Mouse (Mus musculus): ENCODE data around the gene Klk10. TPM values are rescaled to one million over a fixed set of nuclear protein-coding genes. Genes with fewer than 3 reads are reported as not detected.
A peak's percentile ranks its signal among the peaks of the same experiment; 100 is the strongest.

The Klk10 gene
- polyA plus RNA-seq, 1 experiment from 2014 or later, result 0.58 TPM

DNA sequence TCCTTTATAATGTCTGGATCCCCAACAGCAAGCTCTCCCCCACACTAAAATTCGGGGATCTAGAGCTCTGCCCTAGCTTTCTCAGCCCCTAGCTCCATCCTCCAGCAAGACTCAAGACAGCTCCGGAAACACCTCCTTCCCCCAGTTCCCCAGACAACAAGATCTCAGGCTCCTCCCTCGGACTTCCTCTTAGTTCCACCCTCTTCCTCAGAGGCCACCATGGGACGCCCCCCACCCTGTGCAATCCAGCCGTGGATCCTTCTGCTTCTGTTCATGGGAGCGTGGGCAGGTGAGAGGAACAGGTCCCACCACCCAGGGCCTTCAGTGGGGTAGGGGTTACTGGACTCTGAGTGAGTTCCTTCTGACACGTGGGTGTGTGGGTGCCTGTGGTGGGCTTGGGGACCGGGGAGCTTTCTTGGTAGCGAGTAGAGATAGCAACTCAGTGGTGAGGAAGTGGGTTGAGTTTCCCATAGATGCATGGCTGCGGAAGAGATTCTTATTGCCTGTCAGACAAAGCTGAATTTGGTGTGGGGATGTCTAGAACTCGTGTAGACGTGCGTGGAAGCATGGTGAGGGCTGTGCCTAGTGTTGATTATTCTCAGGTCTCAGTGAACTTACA, 17.1 kb downstream of the Klk10 start:
- ATAC-seq (replicated peaks; ENCODE audit: low FRiP score), result peak; percentile 63
- Histone ChIP-seq H3K36me3 (no peaks in the 10 kb centered on the region), H3K9me3 (replicated peaks) (no peaks in the 10 kb centered on the region), H3K9ac (peak overlapping the region; percentile 46), H3K27me3 (peaks cover 15% of the 10 kb centered on the region), H3K4me1 (peaks cover 23% of the 10 kb centered on the region), H3K4me3 (replicated peaks) (peak overlapping the region; percentile 60), H3K27ac (no peak overlapping the region), H3K4me2 (peak overlapping the region; percentile 90)
- 38% methylated on average over 13 of the region's 13 CpGs for WGBS

DNA sequence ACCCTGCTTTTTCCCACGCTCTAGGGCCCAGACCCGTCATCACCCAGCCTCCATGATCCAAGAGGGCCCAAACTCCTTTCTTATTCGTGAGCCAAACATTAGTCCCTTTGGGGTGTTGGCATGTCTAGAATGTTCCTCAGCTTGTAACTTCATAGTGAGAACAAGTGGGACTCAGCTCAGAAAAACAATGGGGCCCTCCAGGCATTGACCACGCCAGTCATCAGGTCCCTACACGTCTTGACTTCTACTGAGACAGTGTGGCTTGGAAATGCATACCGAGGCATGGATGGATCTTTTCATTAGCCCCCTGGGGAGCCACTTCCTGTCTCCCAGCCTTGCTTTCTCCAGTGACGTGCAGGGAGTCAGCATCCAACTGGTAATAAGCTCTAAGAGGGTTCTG, 19.0 kb downstream of the Klk10 start:
- peaks cover 15% of the 10 kb centered on the region for H3K27me3 ChIP-seq
- no peaks in the 10 kb centered on the region for H3K9me3 ChIP-seq (replicated peaks)
- WGBS, result 77% methylated on average over 7 of the region's 7 CpGs
- H3K4me3 ChIP-seq (replicated peaks), result no peak overlapping the region
- no peaks in the 10 kb centered on the region for H3K36me3 ChIP-seq
- peaks cover 23% of the 10 kb centered on the region for H3K4me1 ChIP-seq
- ATAC-seq (replicated peaks; ENCODE audit: low FRiP score), result no peak
- no peak overlapping the region for H3K4me2 ChIP-seq
- no peak overlapping the region for H3K9ac ChIP-seq
- H3K27ac ChIP-seq, result no peak overlapping the region

- 47% methylated on average over 5 of the region's 5 CpGs for WGBS
- no peak within 1 kb of the TSS for H3K27ac ChIP-seq
- no peak for ATAC-seq (replicated peaks; ENCODE audit: low FRiP score)
Observed at GRCm38 (mm10) chr7:43810994-43811393, 30.2 kb downstream of the Klk10 start, which contains the start of gene Klk7. Klk7 (plus strand) TSS chr7:43811294.

GRCm38 (mm10) chr7:43815211-43815610, 34.4 kb downstream of the Klk10 start:
- H3K27me3 ChIP-seq, result no peaks in the 10 kb centered on the region
- H3K9ac ChIP-seq, result no peak overlapping the region
- H3K27ac ChIP-seq, result no peak overlapping the region
- H3K36me3 ChIP-seq, result no peaks in the 10 kb centered on the region
- H3K4me2 ChIP-seq, result no peak overlapping the region
- H3K9me3 ChIP-seq (replicated peaks), result no peaks in the 10 kb centered on the region
- no peak for ATAC-seq (replicated peaks; ENCODE audit: low FRiP score)
- WGBS, result 89% methylated on average over 7 of the region's 7 CpGs
- H3K4me1 ChIP-seq, result no peaks in the 10 kb centered on the region
- H3K4me3 ChIP-seq (replicated peaks), result no peak overlapping the region

More at GRCm38 (mm10) chr7:43810994-43811393, 30.2 kb downstream of the Klk10 start, which contains the start of gene Klk7:
- no peaks in the 10 kb centered on the region for H3K27me3 ChIP-seq
- no peak within 1 kb of the TSS for H3K4me3 ChIP-seq (replicated peaks)
- H3K36me3 ChIP-seq, result no peaks in the 10 kb centered on the region
- no peak within 1 kb of the TSS for H3K9ac ChIP-seq
- no peak within 1 kb of the TSS for H3K4me2 ChIP-seq
- H3K9me3 ChIP-seq (replicated peaks), result no peaks in the 10 kb centered on the region
- H3K4me1 ChIP-seq, result no peaks in the 10 kb centered on the region

DNA sequence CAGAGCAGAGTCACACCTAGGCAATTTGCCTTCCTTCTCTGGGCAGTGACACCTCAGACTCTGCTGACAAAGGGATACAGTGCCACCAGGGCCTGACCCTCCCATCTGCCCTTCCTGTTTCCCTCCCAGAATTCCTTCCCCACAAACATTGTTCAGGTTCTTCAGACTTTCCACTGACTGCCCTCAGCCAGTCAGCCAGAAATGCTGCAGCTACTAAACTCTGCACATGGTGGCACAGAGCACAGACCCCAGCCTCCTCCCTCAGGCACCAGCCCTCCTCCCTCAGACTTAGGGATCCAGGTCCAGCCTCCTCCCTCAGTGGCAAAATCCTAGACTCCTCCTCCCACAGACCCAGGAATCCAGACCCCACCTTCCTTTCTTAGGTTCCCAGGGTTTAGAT, 35.9 kb downstream of the Klk10 start:
- Histone ChIP-seq H3K27me3 (no peaks in the 10 kb centered on the region), H3K4me3 (replicated peaks) (no peak overlapping the region), H3K27ac (no peak overlapping the region), H3K9ac (no peak overlapping the region), H3K36me3 (no peaks in the 10 kb centered on the region), H3K4me2 (no peak overlapping the region), H3K4me1 (no peaks in the 10 kb centered on the region), H3K9me3 (replicated peaks) (no peaks in the 10 kb centered on the region)
- peak; percentile 54 for ATAC-seq (replicated peaks; ENCODE audit: low FRiP score)

DNA sequence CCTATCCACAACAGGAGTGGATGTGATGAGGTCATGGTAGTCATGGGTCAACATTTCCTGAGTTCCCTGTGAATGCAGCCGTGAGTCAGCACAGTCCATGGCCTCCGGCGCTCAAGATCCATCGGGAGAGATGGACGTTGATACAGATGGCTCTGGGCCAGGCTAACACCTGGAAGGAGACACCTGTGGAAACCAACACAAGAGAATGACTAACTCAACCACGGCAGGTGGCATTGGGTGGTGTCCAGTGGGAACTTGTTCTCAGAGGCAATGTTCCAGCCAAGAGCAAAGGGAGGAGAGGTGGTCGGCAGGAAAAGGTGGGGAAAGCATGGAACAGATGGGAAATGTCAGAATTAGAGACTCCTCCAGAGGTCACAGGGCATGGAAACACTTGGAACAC, 40.7 kb downstream of the Klk10 start:
- no peak overlapping the region for H3K4me3 ChIP-seq (replicated peaks)
- H3K36me3 ChIP-seq, result no peaks in the 10 kb centered on the region

DNA sequence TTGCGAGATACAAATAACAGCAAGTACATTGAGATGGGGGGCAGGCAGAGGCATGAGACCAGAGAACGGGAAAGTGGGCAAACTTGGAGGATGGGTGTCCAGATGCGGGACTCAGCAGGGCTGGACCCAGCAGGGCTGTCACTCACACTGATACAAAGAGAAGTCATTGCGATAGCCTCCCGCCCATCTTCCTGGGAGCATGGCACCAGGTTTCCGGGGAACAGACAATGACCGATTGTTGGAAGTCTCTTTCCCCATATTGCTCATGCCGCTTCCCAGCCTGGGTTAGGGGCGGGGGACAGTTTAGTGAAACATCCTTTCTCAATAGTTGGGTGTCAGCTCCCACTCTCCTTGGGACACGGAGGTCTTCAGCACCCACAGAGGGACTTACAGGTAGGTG, 43.4 kb downstream of the Klk10 start, which contains the start of gene Klk6:
Gene Klk6 (plus strand): TSS at position 301 of the 400 bp plus-strand sequence.
- Histone ChIP-seq H3K27me3 (no peaks in the 10 kb centered on the region), H3K4me3 (replicated peaks) (no peak within 1 kb of the TSS), H3K9me3 (replicated peaks) (no peaks in the 10 kb centered on the region), H3K9ac (no peak within 1 kb of the TSS), H3K4me1 (no peaks in the 10 kb centered on the region), H3K36me3 (no peaks in the 10 kb centered on the region), H3K27ac (no peak within 1 kb of the TSS), H3K4me2 (no peak within 1 kb of the TSS)
- 83% methylated on average over 10 of the region's 10 CpGs for WGBS
- no peak for ATAC-seq (replicated peaks; ENCODE audit: low FRiP score)

More for the DNA sequence above, 40.7 kb downstream of the Klk10 start:
- no peak overlapping the region for H3K9ac ChIP-seq
- no peaks in the 10 kb centered on the region for H3K9me3 ChIP-seq (replicated peaks)
- H3K27me3 ChIP-seq, result no peaks in the 10 kb centered on the region
- 85% methylated on average over 7 of the region's 7 CpGs for WGBS
- ATAC-seq (replicated peaks; ENCODE audit: low FRiP score), result no peak
- no peak overlapping the region for H3K27ac ChIP-seq
- H3K4me2 ChIP-seq, result no peak overlapping the region
- H3K4me1 ChIP-seq, result no peaks in the 10 kb centered on the region

DNA sequence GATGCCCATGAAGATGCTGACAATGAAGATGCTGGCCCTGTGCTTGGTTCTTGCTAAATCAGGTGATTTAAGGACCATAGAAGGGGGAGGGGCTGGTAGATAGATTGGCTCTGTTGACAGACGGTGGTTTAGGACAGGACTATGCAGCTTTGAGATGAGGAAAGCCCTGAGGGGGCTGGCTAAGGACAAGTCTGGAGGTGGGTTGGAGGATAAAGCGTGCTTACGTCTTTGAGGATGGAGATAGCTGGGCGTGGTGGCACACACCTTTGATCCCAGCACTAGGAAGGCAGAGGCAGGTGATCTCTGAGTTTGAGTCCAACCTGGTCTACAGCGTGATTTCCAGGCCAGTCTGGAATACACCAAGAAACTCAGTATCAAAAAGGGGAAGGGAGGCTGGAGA, 45.2 kb downstream of the Klk10 start:
- Histone ChIP-seq H3K9ac (no peak overlapping the region), H3K4me2 (no peak overlapping the region), H3K9me3 (replicated peaks) (no peaks in the 10 kb centered on the region), H3K4me3 (replicated peaks) (no peak overlapping the region), H3K4me1 (no peaks in the 10 kb centered on the region), H3K36me3 (no peaks in the 10 kb centered on the region), H3K27me3 (no peaks in the 10 kb centered on the region), H3K27ac (no peak overlapping the region)
- WGBS, result 89% methylated on average over 5 of the region's 5 CpGs
- ATAC-seq (replicated peaks; ENCODE audit: low FRiP score), result no peak

GRCm38 (mm10) chr7:43827706-43828105, 46.9 kb downstream of the Klk10 start:
- Histone ChIP-seq H3K9ac (no peak overlapping the region), H3K36me3 (no peaks in the 10 kb centered on the region), H3K27me3 (no peaks in the 10 kb centered on the region), H3K27ac (no peak overlapping the region), H3K4me1 (no peaks in the 10 kb centered on the region), H3K4me2 (no peak overlapping the region), H3K4me3 (replicated peaks) (no peak overlapping the region), H3K9me3 (replicated peaks) (no peaks in the 10 kb centered on the region)
- 84% methylated on average over 4 of the region's 4 CpGs for WGBS
- no peak for ATAC-seq (replicated peaks; ENCODE audit: low FRiP score)

DNA sequence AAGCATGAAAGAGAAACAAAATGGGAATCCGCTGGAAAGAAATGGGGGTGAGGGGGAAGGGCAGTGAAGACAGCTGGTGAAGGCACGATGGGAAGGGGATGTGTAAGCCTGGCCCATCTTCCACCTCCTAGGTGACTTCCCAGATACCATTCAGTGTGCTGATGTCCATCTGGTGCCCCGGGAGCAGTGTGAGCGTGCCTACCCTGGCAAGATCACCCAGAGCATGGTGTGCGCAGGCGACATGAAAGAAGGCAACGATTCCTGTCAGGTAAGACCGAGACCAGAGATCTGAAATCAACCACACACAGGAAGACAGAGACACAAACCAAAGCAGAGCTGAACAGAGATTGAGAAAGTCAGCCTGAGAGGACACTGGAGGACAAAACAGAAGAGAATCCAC, 48.2 kb downstream of the Klk10 start:
- Histone ChIP-seq H3K4me3 (replicated peaks) (no peak overlapping the region), H3K27me3 (no peaks in the 10 kb centered on the region), H3K9ac (no peak overlapping the region), H3K27ac (no peak overlapping the region), H3K36me3 (no peaks in the 10 kb centered on the region), H3K4me1 (no peaks in the 10 kb centered on the region), H3K4me2 (no peak overlapping the region), H3K9me3 (replicated peaks) (no peaks in the 10 kb centered on the region)
- WGBS, result 87% methylated on average over 8 of the region's 8 CpGs
- no peak for ATAC-seq (replicated peaks; ENCODE audit: low FRiP score)

Other genes starting within 250 kb of the Klk10 start
- 0.75 and 1.1 TPM in 2 replicates for gene Cd33, start 236.6 kb upstream of the Klk10 start, polyA plus RNA-seq (2015; fragmentation: Nextera tagmentation; extraction: Ambion mirVana)
- 3.7 TPM in 2 replicates for gene Zfp658, start 218.8 kb upstream of the Klk10 start, polyA plus RNA-seq (2015; fragmentation: Nextera tagmentation; extraction: Ambion mirVana)
- gene Zfp719, start 201.4 kb upstream of the Klk10 start, polyA plus RNA-seq (2015; fragmentation: Nextera tagmentation; extraction: Ambion mirVana), result 12.4 and 12.6 TPM in 2 replicates
- 0.21 TPM in 1 of 2 replicates, not detected in the other for gene Zfp819, start 173.9 kb upstream of the Klk10 start, polyA plus RNA-seq (2015; fragmentation: Nextera tagmentation; extraction: Ambion mirVana)
- not detected in 2 replicates for gene Ceacam18, start 146.3 kb upstream of the Klk10 start, polyA plus RNA-seq (2015; fragmentation: Nextera tagmentation; extraction: Ambion mirVana)
- 0.66 and 0.77 TPM in 2 replicates for gene Siglece, start 120.9 kb upstream of the Klk10 start, polyA plus RNA-seq (2015; fragmentation: Nextera tagmentation; extraction: Ambion mirVana)
- gene Ctu1, start 109.0 kb upstream of the Klk10 start, polyA plus RNA-seq (2015; fragmentation: Nextera tagmentation; extraction: Ambion mirVana), result 15.3 and 16.8 TPM in 2 replicates
- gene Klk14, start 90.6 kb upstream of the Klk10 start, polyA plus RNA-seq (2015; fragmentation: Nextera tagmentation; extraction: Ambion mirVana), result not detected in 2 replicates
- gene Klk13, start 68.5 kb upstream of the Klk10 start, polyA plus RNA-seq (2015; fragmentation: Nextera tagmentation; extraction: Ambion mirVana), result 0.47 and 0.64 TPM in 2 replicates
- not detected in 2 replicates for gene Klk12, start 12.1 kb upstream of the Klk10 start, polyA plus RNA-seq (2015; fragmentation: Nextera tagmentation; extraction: Ambion mirVana)
- gene Klk11, start 6.4 kb upstream of the Klk10 start, polyA plus RNA-seq (2015; fragmentation: Nextera tagmentation; extraction: Ambion mirVana), result 0.14 and 1.0 TPM in 2 replicates
- 0.22 and 0.23 TPM in 2 replicates for gene Klk9, start 10.9 kb downstream of the Klk10 start, polyA plus RNA-seq (2015; fragmentation: Nextera tagmentation; extraction: Ambion mirVana)
- gene Klk8, start 16.5 kb downstream of the Klk10 start, polyA plus RNA-seq (2015; fragmentation: Nextera tagmentation; extraction: Ambion mirVana), result 29.0 and 32.5 TPM in 2 replicates
- 0.08 TPM in 1 of 2 replicates, not detected in the other for gene Klk7, start 30.3 kb downstream of the Klk10 start, polyA plus RNA-seq (2015; fragmentation: Nextera tagmentation; extraction: Ambion mirVana)
- gene Klk6, start 43.5 kb downstream of the Klk10 start, polyA plus RNA-seq (2015; fragmentation: Nextera tagmentation; extraction: Ambion mirVana), result 0.18 TPM in 1 of 2 replicates, not detected in the other
- gene Klk5, start 60.9 kb downstream of the Klk10 start, polyA plus RNA-seq (2015; fragmentation: Nextera tagmentation; extraction: Ambion mirVana), result not detected in 2 replicates
- 0.12 TPM in 1 of 2 replicates, not detected in the other for gene Klk4, start 100.1 kb downstream of the Klk10 start, polyA plus RNA-seq (2015; fragmentation: Nextera tagmentation; extraction: Ambion mirVana)
- not detected in 2 replicates for gene Klk15, start 152.7 kb downstream of the Klk10 start, polyA plus RNA-seq (2015; fragmentation: Nextera tagmentation; extraction: Ambion mirVana)
- 0.19 TPM in 1 of 2 replicates, not detected in the other for gene Klk1b8, start 169.6 kb downstream of the Klk10 start, polyA plus RNA-seq (2015; fragmentation: Nextera tagmentation; extraction: Ambion mirVana)
- gene Klk1b1, start 185.7 kb downstream of the Klk10 start, polyA plus RNA-seq (2015; fragmentation: Nextera tagmentation; extraction: Ambion mirVana), result not detected in 2 replicates
- gene Klk1b9, start 195.0 kb downstream of the Klk10 start, polyA plus RNA-seq (2015; fragmentation: Nextera tagmentation; extraction: Ambion mirVana), result not detected in 2 replicates
- not detected in 2 replicates for gene Klk1b11, start 214.8 kb downstream of the Klk10 start, polyA plus RNA-seq (2015; fragmentation: Nextera tagmentation; extraction: Ambion mirVana)
- gene Klk1b26, start 231.1 kb downstream of the Klk10 start, polyA plus RNA-seq (2015; fragmentation: Nextera tagmentation; extraction: Ambion mirVana), result 0.10 and 0.42 TPM in 2 replicates